Mouse (Mus musculus) lung, postnatal 14 days (tissue): Measurements from ENCODE around the gene Top2a.
A peak's percentile ranks its signal among the peaks of the same experiment; 100 is the strongest.

Experiments used
- DNase-seq: peaks from one replicate; pipeline ENCODE4 v3.0.0; 2021

The Top2a gene

DNA sequence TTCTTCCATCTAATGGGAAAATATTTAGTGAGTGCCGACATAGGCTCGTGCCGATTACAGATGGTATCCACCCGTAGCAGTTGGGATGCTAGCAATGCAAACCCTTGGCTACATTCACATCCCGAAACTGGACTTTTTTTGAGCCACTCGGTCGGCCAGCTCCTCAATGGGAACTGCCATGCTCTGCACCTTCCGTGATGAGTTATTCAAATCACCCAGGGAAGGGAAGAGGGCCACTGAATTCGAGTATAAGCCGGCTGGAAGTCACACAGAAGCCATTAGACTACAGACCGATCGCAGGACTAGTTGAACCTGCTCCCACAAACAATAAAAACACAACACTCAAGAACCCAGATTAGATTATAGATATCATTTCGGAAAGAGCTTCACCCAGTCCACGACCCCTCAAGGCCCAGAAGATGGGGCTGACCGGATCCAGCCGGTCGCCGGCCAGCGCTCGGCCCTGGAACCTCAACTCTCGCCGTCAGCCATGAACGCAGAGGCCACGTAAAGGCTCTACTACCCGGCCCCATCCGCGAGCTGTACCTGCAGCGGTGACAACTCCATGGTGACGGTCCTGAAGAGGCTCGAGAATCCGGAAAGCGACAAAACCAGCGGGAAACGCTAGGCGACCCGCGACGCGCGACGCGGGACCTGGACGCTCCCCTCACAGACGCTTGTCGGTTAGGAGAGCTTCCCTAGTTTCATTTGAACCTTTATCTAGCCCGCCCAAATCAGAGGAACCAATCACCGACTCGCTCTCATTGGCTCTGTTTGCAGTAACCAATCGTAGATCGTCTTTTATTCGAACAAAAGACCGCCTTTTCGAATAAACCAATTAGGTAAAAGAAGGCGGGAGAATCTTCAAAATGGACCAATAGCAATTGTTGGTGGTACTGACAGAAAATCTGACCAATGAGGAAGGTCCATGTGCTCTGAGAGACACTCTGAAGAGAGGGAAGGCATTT lies at the start of gene Top2a:
Top2a (minus strand) TSS at position 690 of the 968 bp plus-strand sequence.
- DNase-seq: peak; percentile 90

DNA sequence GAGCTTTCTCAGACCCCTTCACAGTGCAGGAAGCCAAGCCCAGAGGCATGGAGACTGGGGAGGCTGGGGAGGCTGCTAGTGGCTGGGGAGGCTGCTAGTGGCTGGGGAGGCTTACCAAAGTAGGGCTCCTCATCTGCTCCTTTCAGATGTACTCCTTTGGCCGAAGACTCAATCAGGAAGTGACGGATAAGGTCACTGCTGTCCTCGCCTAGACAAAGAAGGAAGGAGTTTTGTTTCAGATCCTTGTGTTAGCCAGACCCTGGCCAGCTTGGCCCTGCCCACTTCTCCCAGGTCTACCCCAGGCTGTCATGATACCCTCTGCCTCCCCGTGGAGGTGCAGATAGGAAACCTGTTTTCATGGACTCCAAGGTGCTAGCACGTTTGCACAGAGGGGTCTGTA lies 49.8 kb upstream of the Top2a start:
- no peak for DNase-seq

DNA sequence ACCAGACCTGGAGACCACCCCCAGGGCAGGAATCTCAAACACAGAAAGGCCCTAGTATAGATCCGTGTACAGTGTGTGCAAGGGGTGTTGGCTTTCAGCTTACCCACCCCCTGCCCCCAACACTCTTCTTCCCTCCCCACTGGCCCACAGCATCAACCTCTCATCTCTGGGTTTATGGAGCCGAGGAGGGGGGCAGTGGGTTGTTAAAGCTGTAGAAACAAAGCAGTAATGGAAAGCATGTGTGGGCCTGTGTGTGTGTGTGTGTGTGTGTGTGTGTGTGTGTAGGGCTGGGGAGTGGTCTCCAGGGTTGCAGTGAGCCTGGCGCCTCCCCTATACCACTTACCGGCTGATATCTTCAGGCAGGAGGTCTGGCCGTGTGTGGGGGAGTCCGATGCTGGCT lies 47.9 kb upstream of the Top2a start:
- DNase-seq: no peak

DNA sequence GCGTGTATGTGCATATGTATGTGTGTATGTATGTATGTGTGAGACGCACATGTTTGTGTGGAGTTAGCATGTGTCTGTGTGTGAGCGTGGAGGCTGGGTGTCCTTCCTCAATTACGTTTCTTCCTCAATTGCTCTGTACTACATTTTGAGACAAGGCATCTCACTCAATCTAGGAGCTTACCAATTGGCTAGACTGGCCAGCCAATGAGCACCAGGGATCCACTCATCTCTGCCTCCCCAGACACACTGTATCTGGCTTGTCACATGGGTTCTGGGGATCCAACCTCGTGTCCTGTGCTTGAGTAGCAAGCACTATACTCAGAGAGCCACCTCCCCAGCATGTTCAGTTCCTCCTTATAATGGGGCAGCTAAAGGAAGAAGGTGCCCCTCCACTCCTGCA lies 44.5 kb upstream of the Top2a start:
- DNase-seq: no peak

DNA sequence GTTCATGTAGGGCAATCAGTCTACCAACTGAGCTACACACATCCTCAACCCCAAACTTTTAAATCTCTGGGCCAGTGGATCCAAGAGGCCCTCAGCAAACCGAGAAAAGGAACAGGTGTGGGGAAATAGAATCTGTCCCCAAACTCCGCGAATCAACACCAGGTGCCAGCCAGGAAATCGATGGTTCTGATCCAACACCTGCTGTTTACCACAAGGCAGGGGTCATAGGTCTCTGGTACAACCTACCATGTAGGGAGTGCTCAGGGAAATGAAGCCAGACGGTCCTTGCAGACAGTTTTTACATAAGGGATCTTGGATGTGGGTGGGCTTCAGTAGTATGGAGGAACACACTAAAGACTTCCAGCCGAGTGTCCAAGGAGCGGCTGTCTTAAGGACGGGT lies 43.6 kb upstream of the Top2a start:
- DNase-seq: no peak

DNA sequence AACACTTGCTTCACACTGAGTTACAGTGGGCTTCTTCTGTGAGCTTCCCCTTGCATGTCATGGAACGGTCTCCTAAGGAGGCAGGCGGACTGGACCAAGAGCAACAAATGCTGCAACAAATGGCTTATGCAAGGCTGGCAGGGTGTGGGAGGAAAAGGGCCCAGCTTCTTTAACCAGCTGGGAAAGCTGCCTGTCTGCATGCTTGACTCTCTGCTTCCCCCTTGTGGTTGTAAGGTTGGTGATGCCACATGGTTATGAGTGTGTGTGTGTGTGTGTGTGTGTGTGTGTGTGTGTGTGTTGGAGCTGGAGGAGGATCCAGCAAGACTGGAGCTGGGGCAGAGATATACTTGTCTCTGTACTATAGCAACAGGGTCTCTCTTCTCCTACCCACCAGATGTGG lies 42.0 kb upstream of the Top2a start:
- DNase-seq: peak; percentile 88

DNA sequence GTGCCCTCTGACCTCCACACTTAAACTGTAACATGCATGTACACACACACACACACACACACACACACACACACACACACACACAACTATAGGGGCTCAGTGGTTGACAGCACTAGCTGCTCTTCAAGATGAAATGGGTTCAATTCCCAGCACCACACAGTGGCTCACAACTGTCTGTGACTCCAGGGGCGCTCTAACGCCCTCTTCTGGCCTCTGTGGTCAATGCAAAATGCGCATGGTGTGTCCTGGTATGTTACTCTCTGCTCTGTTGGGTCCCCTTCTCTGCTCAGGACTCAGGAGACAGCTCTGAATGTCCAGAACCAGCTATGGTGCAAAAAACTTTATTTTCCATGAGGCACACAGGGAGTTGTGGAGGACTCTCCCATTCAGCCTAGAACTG lies 41.4 kb upstream of the Top2a start:
- DNase-seq: no peak

DNA sequence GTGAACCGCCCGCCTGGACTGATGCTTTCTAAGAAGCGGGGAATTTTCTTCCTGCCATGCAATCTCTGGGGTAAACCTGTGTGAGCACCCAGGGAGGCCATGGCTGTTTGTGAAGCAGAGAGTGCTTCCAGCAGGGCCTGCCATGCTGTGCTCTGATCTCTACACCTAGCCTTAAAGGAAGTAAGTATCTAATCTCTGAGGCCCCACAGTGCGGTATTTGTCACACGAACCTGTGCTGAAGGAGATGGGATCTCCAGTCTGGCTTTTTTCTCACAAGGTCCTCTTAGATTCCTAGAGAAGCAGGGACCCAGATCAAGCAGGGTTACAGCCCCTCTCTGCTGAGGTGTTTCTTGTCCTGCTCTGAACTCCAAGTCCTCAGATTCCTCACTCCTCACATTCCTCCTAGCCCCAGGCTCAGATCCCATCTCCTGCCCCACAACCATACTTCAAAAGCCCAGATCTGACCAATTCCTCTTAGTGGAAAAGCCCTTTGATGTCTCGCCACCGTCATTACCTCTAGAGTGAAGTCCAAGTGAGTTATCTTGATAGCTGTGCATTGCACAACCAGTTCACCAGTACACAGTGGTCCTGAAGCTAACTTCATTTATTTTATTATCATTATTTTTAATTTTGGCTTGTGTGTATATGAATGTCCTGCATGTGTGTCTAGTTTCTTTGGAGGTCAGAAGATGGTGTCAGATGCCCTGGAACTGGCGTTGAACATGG lies 39.6 kb upstream of the Top2a start:
- DNase-seq: no peak

DNA sequence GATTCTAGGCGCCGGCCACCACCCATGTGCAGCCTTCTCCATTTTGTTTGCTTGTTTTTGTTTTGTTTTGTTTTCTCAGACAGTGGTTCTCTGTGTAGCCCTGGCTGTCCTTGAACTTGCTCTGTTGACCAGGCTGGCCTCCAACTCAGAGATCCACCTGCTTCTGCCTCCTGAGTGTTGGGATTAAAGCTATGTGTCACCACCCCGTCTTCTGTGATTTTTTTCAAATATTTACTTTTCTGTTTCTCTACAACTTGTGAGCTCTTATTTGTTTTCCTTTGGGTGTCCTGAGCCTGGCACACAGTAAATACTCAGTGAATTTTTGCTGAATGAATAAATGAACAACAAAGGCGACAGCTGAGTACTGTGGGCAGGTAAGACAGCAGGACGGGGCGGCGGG lies 38.7 kb upstream of the Top2a start:
- no peak for DNase-seq

DNA sequence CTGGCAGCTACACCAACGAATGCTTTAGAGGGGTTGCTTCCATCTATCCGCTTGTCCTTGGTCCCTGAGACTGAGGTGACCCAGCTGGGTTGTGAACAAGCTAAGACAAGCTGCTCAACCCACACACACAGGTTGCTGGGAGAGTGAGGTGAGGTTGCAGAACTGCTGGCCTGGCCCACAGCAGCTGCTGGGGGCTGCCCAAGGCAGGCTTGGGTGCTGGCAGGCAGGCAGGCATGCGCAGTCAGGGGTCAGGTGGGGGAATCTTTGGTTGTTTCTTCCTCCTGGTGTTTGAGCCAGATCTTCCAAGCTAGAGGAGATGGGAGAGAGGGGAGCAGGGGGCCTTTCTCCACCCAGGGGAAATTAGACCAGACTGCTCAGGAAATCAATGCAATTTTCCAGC lies 36.4 kb upstream of the Top2a start:
- DNase-seq: peak; percentile 43

DNA sequence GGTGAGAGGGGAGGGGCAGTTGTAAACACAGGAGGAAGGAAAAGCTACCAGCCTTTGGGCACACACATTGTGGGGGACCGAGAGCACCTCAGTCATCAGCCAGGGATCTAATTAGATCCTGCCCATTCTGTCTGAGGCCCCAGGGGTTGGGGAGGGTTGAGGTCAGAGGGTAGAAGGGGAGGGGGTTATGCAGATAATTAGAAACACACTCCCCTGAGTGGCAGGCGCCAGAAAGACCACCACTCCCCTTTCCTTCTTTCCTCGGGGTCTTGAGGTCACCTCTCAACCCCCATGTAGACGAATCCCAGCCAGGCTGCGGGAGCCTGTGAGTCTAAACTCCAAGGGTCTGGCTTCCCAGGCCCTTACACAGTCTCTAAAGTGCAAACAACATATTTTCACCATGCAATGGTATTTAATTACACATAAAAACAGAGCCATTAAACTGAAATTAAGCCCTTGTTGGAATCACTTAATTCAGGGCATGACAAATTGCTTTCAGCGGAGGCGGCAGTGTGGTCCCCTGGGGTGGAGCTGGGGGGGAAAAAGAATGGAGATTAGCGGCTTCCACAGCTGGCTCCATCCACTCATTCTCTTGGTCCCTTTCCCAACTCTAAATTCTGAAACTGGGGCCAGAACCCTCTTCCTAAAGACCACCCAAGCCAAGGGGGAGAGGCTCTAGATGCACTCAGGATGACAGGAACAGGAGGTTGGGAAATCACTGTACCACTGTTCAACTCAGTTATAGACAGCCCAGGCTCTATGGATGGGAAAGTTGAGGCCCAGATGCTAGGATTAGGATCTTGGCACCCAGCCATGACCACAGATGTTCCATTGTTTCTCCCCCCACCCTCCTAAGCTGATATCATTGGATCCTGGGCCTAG lies 31.8 kb upstream of the Top2a start:
- DNase-seq: no peak

DNA sequence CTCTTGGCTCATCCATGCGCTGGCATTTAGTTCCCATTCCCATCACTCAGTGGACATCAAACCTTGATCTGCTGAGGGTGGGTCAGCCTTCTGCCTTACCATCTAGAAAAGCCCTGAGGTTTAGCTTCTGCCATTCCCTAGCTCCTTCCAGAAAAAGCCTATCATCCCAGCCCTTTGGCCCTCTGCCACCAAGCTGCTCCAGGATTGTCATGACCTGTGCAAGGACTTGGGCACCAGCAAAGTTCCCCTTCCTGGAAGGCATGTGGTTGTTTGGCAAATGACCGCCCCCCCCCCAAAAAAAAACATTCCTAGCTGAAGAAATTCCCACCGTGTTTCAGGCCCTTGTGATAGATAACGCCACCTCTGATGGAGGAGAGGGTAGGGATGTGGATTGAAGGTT lies 31.2 kb upstream of the Top2a start:
- DNase-seq: no peak

DNA sequence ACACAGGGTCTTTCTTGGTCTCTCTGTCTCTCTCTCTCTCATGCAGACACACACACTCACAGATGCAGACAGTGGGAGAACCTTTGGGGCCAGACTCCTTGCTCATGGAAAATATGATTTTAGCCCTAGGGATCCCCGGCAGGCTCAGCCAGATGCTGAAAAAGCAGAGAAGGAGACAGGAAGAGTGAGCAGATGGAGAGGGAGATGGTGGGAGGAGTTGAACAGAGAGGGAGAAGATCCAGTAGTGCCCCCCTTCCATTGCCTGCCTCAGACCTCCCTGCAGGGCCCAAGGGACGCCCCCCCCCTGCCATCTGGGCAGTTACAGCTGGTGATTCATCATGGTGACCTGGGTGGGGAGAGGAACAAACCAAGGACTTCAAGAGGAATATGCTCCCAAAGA lies 23.7 kb upstream of the Top2a start:
- no peak for DNase-seq

DNA sequence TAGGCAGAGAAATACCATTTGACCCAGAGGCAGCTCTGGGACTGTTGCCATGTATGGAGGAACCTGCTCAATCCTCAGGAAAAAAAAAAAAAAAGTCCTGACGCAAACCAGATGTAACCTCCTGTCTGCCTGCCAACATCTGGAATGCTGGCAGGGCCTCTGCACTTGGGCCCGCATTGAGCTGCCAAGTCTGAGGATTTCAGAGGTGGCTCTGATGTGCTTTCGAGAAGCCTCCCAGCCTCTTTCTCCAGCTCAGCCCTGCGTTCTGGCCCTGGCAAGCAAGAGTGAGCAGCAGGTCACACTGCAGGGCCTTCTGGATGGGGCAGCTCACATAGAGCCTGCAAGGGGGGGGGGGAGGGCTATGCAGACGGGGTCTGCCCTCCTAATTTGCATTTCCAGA lies 23.1 kb upstream of the Top2a start:
- peak; percentile 75 for DNase-seq

DNA sequence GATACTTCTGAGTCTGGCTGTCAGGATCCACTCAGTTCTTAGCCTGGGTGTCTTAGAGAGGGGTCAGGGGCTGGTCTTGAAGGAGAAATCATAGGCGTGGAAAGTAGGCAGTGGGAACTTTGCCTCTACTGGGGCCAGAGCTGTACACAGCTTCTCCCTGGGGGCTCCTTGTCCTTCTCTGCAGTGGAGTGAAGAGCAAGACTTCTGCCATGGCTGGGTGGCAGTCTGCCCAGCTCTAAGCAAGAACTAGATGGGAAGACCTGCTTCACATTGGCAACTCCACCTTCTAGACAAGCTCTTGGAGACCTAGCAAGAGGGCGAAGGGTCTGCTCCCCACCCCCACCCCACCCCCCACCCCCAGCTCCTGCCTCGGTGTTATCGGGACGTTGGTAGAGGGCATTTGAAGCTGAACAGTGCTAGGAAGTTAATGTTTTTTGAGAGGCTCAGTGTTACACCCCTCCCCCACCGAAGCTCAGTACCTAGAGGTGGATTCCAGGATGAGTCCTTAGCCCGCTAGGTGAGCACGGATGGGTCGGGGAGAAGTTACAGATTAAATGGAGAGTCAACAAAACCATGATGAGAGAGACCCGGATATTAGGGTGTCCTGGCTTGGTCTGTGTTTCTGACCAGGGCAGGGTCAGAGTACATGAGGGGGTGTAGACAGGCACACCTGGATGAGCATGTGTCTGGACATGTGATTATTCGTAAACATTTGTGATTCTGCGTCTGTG lies 21.3 kb upstream of the Top2a start:
- no peak for DNase-seq

DNA sequence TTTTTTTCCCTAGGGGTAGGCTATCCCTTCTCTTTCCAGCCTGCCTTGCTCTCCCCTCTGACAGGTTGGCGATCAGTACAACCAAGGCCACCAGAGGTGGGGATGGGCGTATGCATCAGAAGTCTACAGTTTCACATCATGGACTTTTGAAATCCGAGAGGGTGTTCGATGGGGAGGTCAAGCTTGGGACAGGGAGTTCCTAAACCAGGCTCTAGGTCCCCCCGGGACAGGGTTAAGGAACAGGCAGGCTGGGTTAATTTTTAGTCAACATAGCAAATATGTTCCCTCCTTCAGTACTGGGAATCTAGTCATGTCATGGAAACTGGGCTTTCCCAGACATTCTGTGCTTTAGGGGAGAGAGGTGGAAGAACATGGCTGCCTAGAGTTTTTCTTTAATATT lies 20.3 kb upstream of the Top2a start:
- DNase-seq: no peak

DNA sequence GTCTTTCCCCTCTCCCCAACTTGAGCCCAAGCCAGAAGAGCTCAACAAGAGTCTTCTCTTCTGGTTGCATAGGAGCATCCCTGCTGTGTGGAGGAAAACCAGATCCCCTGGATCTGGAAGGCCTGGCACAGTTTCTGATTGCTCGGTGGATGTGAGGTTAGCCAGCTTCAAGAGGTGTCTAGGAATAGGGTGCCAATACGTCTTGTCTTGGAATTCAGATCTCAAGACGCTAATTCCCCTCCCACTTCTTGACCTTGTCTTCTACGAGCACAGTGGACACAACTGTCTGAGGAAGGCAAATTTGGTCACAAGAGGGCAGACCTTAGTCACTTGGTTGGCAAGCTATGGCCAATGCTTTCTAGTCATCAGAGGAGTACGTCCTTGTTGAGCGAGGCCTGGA lies 19.6 kb upstream of the Top2a start:
- peak; percentile 14 for DNase-seq

DNA sequence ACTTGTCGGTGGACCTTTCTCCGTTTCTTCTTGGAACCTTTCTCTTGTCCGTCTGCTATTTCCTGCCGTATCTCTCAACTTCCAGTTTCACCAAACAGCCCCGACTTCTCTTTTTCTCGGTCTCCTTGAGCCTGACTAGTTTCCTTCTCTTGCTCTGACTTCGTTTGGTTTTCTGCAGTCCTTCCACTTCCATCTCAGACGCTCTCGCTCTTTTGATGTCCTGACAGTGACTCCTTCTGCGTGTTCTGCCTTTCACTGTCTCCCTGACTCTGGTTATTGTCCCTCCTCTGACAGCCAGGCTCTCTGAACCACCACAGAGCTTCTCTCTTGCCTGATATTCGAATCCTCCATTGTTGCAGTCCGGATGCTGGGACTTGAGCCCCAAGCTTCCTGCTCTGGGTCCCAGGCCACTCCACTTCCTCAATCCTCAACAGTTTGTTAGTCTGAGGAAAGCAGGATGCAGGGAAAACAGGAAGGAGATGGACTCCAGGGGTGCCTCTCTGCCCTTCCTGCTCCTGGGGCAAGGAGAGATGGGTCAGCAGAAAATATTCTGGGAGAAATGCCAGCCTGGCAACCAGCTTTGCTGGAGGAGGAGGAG lies 18.9 kb upstream of the Top2a start:
- DNase-seq: peak; percentile 57

DNA sequence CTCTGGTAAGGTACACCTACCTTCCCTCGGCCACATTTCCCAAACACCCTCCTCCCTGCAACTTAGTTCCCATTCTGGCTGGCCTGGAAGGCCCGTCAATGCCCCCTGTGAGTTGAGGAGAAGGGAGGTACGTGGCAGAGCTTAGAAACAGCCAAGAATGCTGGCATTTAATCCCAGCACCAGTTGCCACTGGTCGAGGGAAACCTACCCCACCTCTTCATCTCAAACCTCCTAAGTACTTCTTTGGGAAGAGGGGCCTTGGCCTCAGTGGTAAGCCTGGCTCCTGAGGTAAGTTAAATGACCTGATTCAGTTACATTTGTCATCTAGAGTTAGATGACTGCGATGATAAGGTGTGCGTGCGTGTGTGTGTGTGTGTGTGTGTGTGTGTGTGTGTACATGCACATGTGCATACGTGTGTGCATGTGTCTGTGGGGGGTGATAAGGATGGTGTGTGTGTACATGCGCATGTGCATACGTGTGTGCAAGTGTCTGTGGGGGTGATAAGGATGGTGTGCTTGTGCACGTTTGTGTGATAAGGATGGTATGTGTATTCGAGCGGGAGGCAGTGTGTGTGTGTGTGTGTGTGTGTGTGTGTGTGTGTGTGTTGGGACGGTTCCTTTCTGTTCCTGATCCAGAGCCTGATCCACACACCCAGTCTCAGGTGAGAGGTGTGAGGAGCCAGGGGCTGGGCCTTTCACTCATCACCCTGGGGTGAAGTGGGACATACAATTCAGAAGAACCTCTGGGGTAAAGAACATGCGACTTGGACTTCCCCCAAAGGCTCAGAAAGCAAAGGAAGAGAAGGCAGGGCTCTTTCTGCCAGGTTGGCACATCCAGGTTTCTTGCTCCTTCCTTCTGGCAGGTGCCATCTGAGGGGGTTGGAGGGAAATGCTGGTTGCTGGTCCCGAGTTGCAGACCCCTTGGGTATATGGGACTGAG lies 18.1 kb upstream of the Top2a start:
- peak; percentile 9 for DNase-seq

DNA sequence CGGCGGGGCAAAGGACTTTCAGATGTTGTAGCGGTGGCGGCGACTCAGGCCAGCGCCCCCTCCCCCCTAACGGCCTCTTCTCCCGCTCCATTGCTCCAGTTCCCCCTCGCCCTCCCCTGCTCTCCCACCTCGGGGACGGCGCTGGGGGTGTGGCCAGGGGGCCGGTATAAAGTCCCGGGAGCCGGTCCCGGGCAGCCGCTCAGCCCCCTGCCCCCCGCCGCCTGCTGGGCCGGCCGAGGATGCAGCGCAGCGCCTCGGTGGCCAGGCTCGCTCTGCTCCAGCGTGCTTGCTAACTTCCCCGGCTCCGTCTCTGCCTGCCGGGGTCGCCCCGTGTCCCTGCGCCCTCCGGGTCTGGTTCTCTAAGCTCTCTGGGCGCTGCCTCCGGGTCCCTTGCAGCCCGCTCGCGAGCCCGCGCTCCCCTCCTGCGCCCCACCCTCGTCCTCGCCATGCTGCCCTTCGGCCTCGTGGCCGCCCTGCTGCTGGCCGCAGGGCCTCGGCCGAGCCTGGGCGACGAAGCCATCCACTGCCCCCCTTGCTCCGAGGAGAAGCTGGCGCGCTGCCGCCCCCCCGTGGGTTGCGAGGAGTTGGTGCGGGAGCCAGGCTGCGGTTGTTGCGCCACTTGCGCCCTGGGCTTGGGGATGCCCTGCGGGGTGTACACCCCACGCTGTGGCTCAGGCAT lies 17.2 kb upstream of the Top2a start, which contains the start of gene Igfbp4:
Igfbp4 (plus strand) TSS at position 194 of the 679 bp plus-strand sequence.
- peak; percentile 70 for DNase-seq
